Mouse (Mus musculus) cerebellum, adult 8-10 months (tissue): ENCODE results near the gene Iqgap3.

ENCODE experiments used
- DNase-seq: peaks from one replicate; pipeline ENCODE4 v3.0.0; 2022

Iqgap3 gene

GRCm38 (mm10) chr3:88139243-88140177, 57.7 kb downstream of the Iqgap3 start:
- peak; percentile 85 for DNase-seq

- peak; percentile 48 for DNase-seq
These were observed 58.6 kb downstream of the Iqgap3 start for GRCm38 (mm10) chr3:88140178-88140902.

- peak; percentile 30 for DNase-seq
These were observed 59.2 kb downstream of the Iqgap3 start for GRCm38 (mm10) chr3:88140903-88141430.

- no peak for DNase-seq
These were observed 59.6 kb downstream of the Iqgap3 start for GRCm38 (mm10) chr3:88141439-88141786.

GRCm38 (mm10) chr3:88141787-88142523, 60.2 kb downstream of the Iqgap3 start, which contains the start of gene Mef2d:
Gene Mef2d (plus strand): TSS chr3:88142372.
- DNase-seq = peak; percentile 95

GRCm38 (mm10) chr3:88142546-88142915, 60.8 kb downstream of the Iqgap3 start:
- no peak for DNase-seq

- peak; percentile 73 for DNase-seq
These were observed 61.4 kb downstream of the Iqgap3 start for GRCm38 (mm10) chr3:88142916-88143771.

- DNase-seq = peak; percentile 70
These were observed 62.3 kb downstream of the Iqgap3 start for GRCm38 (mm10) chr3:88143961-88144486.

GRCm38 (mm10) chr3:88144648-88145410, 63.1 kb downstream of the Iqgap3 start:
- DNase-seq = no peak

GRCm38 (mm10) chr3:88145411-88145782, 63.6 kb downstream of the Iqgap3 start:
- DNase-seq = no peak

GRCm38 (mm10) chr3:88145952-88146351, 64.2 kb downstream of the Iqgap3 start:
- no peak for DNase-seq

- no peak for DNase-seq
These were observed 64.8 kb downstream of the Iqgap3 start for GRCm38 (mm10) chr3:88146376-88147112.

- DNase-seq = no peak
These were observed 65.7 kb downstream of the Iqgap3 start for GRCm38 (mm10) chr3:88147444-88147843.

- DNase-seq = no peak
These were observed 66.1 kb downstream of the Iqgap3 start for GRCm38 (mm10) chr3:88147866-88148265.

GRCm38 (mm10) chr3:88148354-88148753, 66.6 kb downstream of the Iqgap3 start:
- DNase-seq = no peak

GRCm38 (mm10) chr3:88148776-88149509, 67.2 kb downstream of the Iqgap3 start:
- no peak for DNase-seq

- no peak for DNase-seq
These were observed 67.8 kb downstream of the Iqgap3 start for GRCm38 (mm10) chr3:88149510-88149974.

GRCm38 (mm10) chr3:88150061-88150998, 68.6 kb downstream of the Iqgap3 start:
- DNase-seq = no peak
